Mouse (Mus musculus) spleen, adult 2 months (tissue): ENCODE measurements around the gene Ruvbl2. TPM values are rescaled to one million over a fixed set of nuclear protein-coding genes. Genes with fewer than 3 reads are reported as not detected.
"Not testable (repeated sequence)": the region's sequence is repeated elsewhere in the genome, so short reads cannot be mapped to it uniquely, and the experiment has no call there.

ENCODE experiments used
- DNase-seq, 2 experiments: peaks; one replicate each; pipeline versions ENCODE4 v3.0.0 to v3.0.0-alpha.2; 2012 to 2021; ENCODE audit warnings: low spot score in 2 of 2, low read depth in 1 of 2
- H3K27ac ChIP-seq: fragments of 200-500 bp; 2 replicates; pipeline ENCODE4 v1.5.1; 2012; ENCODE audit warnings: low read length, inconsistent platforms; ENCODE audit not compliant: insufficient read depth
- H3K27me3 ChIP-seq: fragments of 200-500 bp; 2 replicates; pipeline ENCODE4 v1.6.1; 2012; ENCODE audit warnings: mild to moderate bottlenecking, moderate library complexity, low read length, inconsistent platforms; ENCODE audit not compliant: control insufficient read depth, insufficient read depth
- H3K36me3 ChIP-seq: fragments of 200-500 bp; 2 replicates; pipeline ENCODE4 v1.6.1; 2012; ENCODE audit warnings: mild to moderate bottlenecking, low read length, inconsistent platforms; ENCODE audit not compliant: control insufficient read depth, insufficient read depth
- H3K4me1 ChIP-seq: fragments of 200-500 bp; 2 replicates; pipeline ENCODE4 v1.6.1; 2011; ENCODE audit warnings: inconsistent platforms; ENCODE audit not compliant: control insufficient read depth, insufficient read depth, insufficient read length
- H3K4me3 ChIP-seq: fragments of 200-500 bp; 2 replicates; pipeline ENCODE4 v1.5.1; 2011; ENCODE audit warnings: mild to moderate bottlenecking, inconsistent platforms; ENCODE audit not compliant: insufficient read depth, insufficient read length; ENCODE audit errors: extremely low read depth
- CTCF ChIP-seq: fragments of 200-500 bp; IDR thresholded peaks from 2 replicates; pipeline ENCODE4 v1.5.1; 2011; ENCODE audit warnings: mild to moderate bottlenecking, inconsistent platforms; ENCODE audit not compliant: insufficient read depth, insufficient read length, insufficient replicate concordance; ENCODE audit errors: extremely low read depth
- POLR2A ChIP-seq: fragments of 200-500 bp; IDR thresholded peaks from 2 replicates; pipeline ENCODE4 v1.6.1; 2011; ENCODE audit warnings: low read depth, low read length, inconsistent platforms
- WGBS: fragments of 180-500 bp; shearing (Covaris S2); methylation state at CpG from one replicate; pipeline ENCODE4 v1.1.7; 2018; 5-methylcytosine and 5-hydroxymethylcytosine counted together
- polyA plus RNA-seq: library from polyadenylated mRNA; depleted of rRNA; stranded (reverse); fragments of >200 nt; gene quantifications from 2 replicates; pipeline ENCODE4 v1.2.3, GENCODE M21; 2012; rRNA removed

Gene Ruvbl2
- 55.3 and 56.0 TPM in 2 replicates for polyA plus RNA-seq

GRCm38 (mm10) chr7:45437521-45438276, at the start of gene Ruvbl2:
TSS of gene Ruvbl2 (minus strand) at chr7:45438096.
- whole genome bisulfite sequencing, result 74% methylated on average over 19 of the region's 19 CpGs
- no peak within 1 kb of the TSS for H3K27ac ChIP-seq
- no peak within 1 kb of the TSS for H3K4me3 ChIP-seq
- no peak for TF ChIP-seq POLR2A
- no peak for DNase-seq
- H3K4me1 ChIP-seq, result peaks cover 10% of the 10 kb centered on the region; the same call in 1 of the 2 replicates
- H3K36me3 ChIP-seq, result 0 out of 2 replicates have a peak, but pooled peaks cover 2% of the 10 kb centered on the region
- no peaks in the 10 kb centered on the region for H3K27me3 ChIP-seq

GRCm38 (mm10) chr7:45486761-45487415, 49.0 kb upstream of the Ruvbl2 start, which contains the start of gene Gm45808:
TSS of gene Gm45808 (minus strand) at chr7:45486811.
- Histone ChIP-seq H3K27me3 (no peaks in the 10 kb centered on the region), H3K36me3 (no peaks in the 10 kb centered on the region), H3K4me1 (no peaks in the 10 kb centered on the region), H3K27ac (no peak within 1 kb of the TSS), H3K4me3 (no peak within 1 kb of the TSS)
- no peak for DNase-seq
- WGBS, result 88% methylated on average over 12 of the region's 12 CpGs
- TF ChIP-seq CTCF (no peak), POLR2A (no peak)

DNA sequence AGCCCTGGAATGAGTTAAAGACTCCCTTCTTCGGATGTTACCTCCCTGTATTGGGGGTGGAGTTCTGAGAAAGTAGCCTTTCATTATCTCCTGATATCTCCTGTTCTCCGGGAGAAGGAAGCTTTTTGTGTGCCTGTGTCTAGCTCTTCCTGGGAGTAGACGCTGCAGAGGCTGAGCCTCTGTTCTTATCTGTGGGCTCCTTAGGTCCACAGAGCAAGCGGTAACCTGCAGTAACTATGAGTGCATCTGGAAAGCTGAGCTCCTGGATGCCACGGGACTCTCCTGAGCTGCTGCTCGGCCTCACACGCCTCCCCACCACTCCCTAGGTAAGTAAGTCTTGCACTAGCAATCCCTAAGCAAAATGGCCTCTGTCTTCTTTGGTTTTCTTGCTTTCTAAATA, 48.3 kb upstream of the Ruvbl2 start:
- no peak for TF ChIP-seq POLR2A
- TF ChIP-seq CTCF, result no peak
- WGBS, result 85% methylated on average over 7 of the region's 7 CpGs
- no peak overlapping the region for H3K4me3 ChIP-seq
- no peaks in the 10 kb centered on the region for H3K36me3 ChIP-seq
- H3K27ac ChIP-seq, result no peak overlapping the region
- no peak for DNase-seq
- no peaks in the 10 kb centered on the region for H3K27me3 ChIP-seq
- H3K4me1 ChIP-seq, result no peaks in the 10 kb centered on the region

DNA sequence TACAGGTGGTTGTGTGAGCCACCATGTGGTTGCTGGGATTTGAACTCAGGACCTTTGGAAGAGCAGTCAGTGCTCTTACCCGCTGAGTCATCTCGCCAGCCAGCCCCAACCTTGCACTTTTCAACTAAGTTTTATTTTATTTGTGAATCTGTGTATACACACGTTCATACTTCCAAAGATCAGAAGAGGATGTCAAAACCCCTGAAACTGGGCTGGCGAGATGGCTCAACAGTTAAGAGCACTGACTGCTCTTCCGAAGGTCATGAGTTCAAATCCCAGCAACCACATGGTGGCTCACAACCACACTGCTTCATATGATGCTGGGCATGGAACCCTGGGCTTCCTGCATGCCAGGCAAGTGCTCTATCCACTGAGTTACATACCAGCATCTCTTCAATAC, 47.1 kb upstream of the Ruvbl2 start:
- not testable (repeated sequence) for H3K4me3 ChIP-seq, H3K27me3 ChIP-seq, H3K36me3 ChIP-seq, H3K27ac ChIP-seq, H3K4me1 ChIP-seq, DNase-seq
- 90% methylated on average over 5 of the region's 5 CpGs for WGBS

DNA sequence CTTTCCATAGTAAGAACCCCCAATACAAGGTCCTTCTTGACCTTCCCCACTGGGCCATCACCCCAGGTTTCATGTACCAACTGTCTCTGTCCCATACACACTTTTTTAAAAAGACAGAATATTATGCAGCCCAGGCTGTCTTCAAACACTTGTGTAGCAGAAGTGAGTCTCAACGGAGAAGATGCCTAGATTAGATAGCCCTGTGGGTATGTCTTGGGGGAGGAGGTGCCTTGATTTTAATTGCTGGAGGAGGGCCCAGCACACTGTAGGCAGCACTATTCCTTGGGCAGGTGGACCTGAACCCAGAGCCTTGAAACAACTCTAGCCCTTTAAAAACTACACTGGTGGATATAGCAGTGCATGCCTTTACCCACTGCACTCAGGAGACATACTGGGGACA, 44.3 kb upstream of the Ruvbl2 start:
- WGBS, result 65% methylated on average over 1 of the region's 1 CpGs
- Histone ChIP-seq H3K4me1 (no peaks in the 10 kb centered on the region), H3K27ac (no peak overlapping the region), H3K4me3 (no peak overlapping the region), H3K27me3 (no peaks in the 10 kb centered on the region), H3K36me3 (no peaks in the 10 kb centered on the region)
- DNase-seq, result no peak
- TF ChIP-seq CTCF (no peak), POLR2A (no peak)

GRCm38 (mm10) chr7:45481374-45481927, 43.6 kb upstream of the Ruvbl2 start, which contains the start of gene Tulp2:
TSS of gene Tulp2 (plus strand) at chr7:45481877.
- DNase-seq, result peak in 1 of 2 experiments; percentile 46
- Histone ChIP-seq H3K27ac (no peak within 1 kb of the TSS), H3K36me3 (no peaks in the 10 kb centered on the region), H3K4me1 (no peaks in the 10 kb centered on the region), H3K27me3 (no peaks in the 10 kb centered on the region), H3K4me3 (no peak within 1 kb of the TSS)
- WGBS, result 56% methylated on average over 14 of the region's 15 CpGs
- no peak for TF ChIP-seq CTCF
- TF ChIP-seq POLR2A, result no peak

GRCm38 (mm10) chr7:45480310-45480709, 42.4 kb upstream of the Ruvbl2 start:
- H3K4me1 ChIP-seq, H3K36me3 ChIP-seq, H3K27ac ChIP-seq, H3K4me3 ChIP-seq, H3K27me3 ChIP-seq, DNase-seq: not testable (repeated sequence)
- 82% methylated on average over 4 of the region's 4 CpGs for WGBS
